Mouse (Mus musculus) stomach, postnatal 0 days (tissue): ENCODE results near the gene Naa10.

Experiments
- CTCF ChIP-seq: IDR thresholded peaks from 2 replicates; pipeline ENCODE4 v1.5.1; 2016; ENCODE audit warnings: antibody characterized with exemption, low read depth, mild to moderate bottlenecking, moderate library complexity
- EP300 ChIP-seq: optimal IDR thresholded peaks from 2 replicates; pipeline ENCODE3; 2016; ENCODE audit warnings: antibody characterized with exemption

DNA sequence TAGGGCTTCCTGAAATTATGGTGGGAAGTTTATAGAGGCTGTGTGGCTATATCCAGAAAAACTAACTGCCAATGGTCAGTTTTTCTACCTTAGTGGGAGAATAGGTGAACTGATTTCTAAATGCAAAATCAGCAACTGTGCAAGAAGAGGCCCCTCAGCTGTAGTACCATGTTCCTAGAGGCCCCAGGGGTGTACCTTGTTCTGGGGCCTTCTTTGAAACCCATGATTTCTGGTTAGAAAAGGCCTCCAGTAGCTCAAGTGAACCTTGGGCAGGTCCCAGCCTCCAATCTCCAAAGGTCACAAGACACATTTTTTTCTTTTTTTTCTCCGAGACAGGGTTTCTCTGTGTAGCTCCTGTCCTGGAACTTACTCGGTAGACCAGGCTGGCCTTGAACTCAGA is 20.6 kb upstream of the Naa10 start:
- no peak for TF ChIP-seq CTCF
- no peak for TF ChIP-seq EP300
